Mouse (Mus musculus) limb, embryonic 15.5 days (tissue): ENCODE measurements at regions not wholly inside any gene's neighbourhood (a gene's known extent, or its start where the extent isn't known, plus 50 kb on each side); places are given as distances from the start of the nearest gene placed in this dataset.

Experiments
- ATAC-seq: fragments of 200-750 bp; cut with Nextera tagmentation; 2 replicates; pipeline ENCODE4 v1.8.0; 2017; ENCODE audit warnings: low read depth, moderate TSS enrichment; ENCODE audit not compliant: insufficient number of reproducible peaks, low FRiP score, low TSS enrichment
- H3K27ac ChIP-seq: fragments of 300-500 bp; sonication (generic); 2 replicates; pipeline ENCODE4 v1.5.1; 2015; ENCODE audit warnings: moderate library complexity, mild to moderate bottlenecking, inconsistent platforms
- H3K27me3 ChIP-seq: fragments of 300-500 bp; sonication (generic); 2 replicates; pipeline ENCODE4 v1.6.1; 2015; ENCODE audit warnings: inconsistent platforms
- H3K36me3 ChIP-seq: fragments of 300-500 bp; sonication (generic); 2 replicates; pipeline ENCODE4 v1.6.1; 2015; ENCODE audit warnings: inconsistent platforms
- H3K4me1 ChIP-seq: fragments of 300-500 bp; sonication (generic); 2 replicates; pipeline ENCODE4 v1.6.1; 2015; ENCODE audit warnings: inconsistent platforms
- H3K4me2 ChIP-seq: fragments of 300-500 bp; sonication (generic); 2 replicates; pipeline ENCODE4 v1.6.1; 2015; ENCODE audit warnings: mild to moderate bottlenecking, inconsistent platforms
- H3K4me3 ChIP-seq: fragments of 300-500 bp; sonication (generic); 2 replicates; pipeline ENCODE4 v1.5.1; 2015; ENCODE audit warnings: mild to moderate bottlenecking, inconsistent platforms
- H3K9ac ChIP-seq: fragments of 300-500 bp; sonication (generic); 2 replicates; pipeline ENCODE4 v1.6.1; 2015; ENCODE audit warnings: inconsistent platforms
- H3K9me3 ChIP-seq: fragments of 300-500 bp; sonication (generic); 2 replicates; pipeline ENCODE4 v1.6.1; 2016; ENCODE audit warnings: inconsistent platforms
- WGBS: fragments of 180-500 bp; shearing (Covaris S2); methylation state at CpG from one replicate; pipeline ENCODE4 v1.1.7; 2015; 5-methylcytosine and 5-hydroxymethylcytosine counted together

- H3K27me3 ChIP-seq: no peaks in the 10 kb centered on the region
- no peaks in the 10 kb centered on the region for H3K4me1 ChIP-seq
- no peak for ATAC-seq
- no peak overlapping the region for H3K27ac ChIP-seq
- WGBS: 83% methylated on average over 3 of the region's 3 CpGs
- no peak overlapping the region for H3K4me2 ChIP-seq
- no peak overlapping the region for H3K4me3 ChIP-seq
- no peaks in the 10 kb centered on the region for H3K9me3 ChIP-seq
- no peaks in the 10 kb centered on the region for H3K36me3 ChIP-seq
- H3K9ac ChIP-seq: no peak overlapping the region
Measured at GRCm38 (mm10) chr9:93005182-93005953, 463.3 kb downstream of the Plod2 start.

DNA sequence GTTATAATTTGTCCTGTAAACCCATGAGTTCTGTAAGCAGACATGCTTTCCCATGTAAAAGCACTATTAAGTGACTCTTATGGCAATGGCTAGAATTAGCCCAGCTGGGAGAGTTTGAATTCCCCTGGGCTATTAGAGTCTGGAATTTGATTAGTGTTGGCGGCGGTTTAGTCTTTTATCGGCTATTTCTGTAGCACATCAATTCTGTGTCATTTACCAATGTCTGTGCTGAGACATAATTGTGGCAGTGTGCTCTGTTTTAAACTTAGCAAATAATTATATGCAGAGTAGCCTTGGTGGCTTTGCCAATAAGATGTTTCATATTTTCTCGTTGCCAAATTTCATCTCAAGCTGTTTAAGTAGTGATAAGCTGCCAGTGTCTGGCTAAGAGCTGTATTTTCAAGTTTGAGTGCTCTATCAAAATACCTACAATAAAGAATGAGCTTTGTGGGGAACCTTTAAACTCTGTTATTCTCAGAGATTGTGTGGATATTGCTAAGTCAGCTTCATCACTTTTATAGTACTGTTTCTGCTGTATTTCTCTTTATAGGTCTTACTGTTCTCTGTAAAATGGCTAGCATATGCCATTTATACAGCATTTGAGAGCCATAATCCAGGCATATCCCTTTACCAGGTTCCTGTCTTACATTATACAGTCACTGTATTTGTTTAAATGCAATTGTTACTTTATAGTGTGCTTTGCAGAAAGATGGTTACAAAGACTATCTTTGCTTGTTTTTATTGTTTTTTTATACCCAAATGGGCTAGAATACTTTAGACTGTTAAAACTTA, 466.7 kb downstream of the Plod2 start:
- Histone ChIP-seq H3K4me3 (no peak overlapping the region), H3K27ac (no peak overlapping the region), H3K9ac (no peak overlapping the region), H3K4me1 (no peaks in the 10 kb centered on the region), H3K4me2 (no peak overlapping the region), H3K36me3 (no peaks in the 10 kb centered on the region), H3K27me3 (no peaks in the 10 kb centered on the region), H3K9me3 (no peaks in the 10 kb centered on the region)
- ATAC-seq: no peak
- WGBS: 19% methylated on average over 4 of the region's 4 CpGs

DNA sequence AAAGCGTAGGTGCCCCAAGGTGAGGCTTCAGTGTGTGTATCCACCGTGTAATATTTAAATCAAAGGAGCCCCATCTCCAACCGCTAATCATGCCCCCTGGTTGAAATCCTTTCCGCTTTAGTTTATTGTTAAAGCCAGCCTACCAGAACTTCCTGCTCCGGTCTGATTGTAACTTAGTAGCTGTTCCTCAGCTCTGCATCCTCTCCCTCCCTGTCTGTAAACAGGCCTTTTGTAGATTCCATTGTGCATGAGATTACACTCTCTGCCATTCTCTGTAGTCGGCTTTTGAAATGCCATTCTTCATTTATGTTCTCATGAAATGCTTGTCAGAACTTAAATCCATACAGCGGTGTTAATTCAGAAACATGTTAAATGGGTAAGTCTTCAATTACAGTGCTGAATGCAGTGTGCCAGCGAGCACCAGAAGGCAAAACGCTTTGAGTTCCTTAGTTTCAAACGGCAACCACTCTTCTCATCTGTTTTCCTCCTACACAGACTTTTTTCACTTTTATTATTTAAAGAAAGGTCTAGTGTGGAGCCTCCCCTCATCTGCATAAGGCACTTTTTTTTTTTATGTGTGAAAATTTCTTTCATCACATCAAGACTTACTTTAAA, 502.4 kb downstream of the Plod2 start:
- H3K9ac ChIP-seq: no peak overlapping the region
- H3K4me1 ChIP-seq: no peaks in the 10 kb centered on the region
- H3K27me3 ChIP-seq: no peaks in the 10 kb centered on the region
- H3K36me3 ChIP-seq: no peaks in the 10 kb centered on the region
- no peak overlapping the region for H3K4me3 ChIP-seq
- no peak for ATAC-seq
- 79% methylated on average over 10 of the region's 10 CpGs for WGBS
- no peaks in the 10 kb centered on the region for H3K9me3 ChIP-seq
- H3K4me2 ChIP-seq: no peak overlapping the region
- no peak overlapping the region for H3K27ac ChIP-seq

DNA sequence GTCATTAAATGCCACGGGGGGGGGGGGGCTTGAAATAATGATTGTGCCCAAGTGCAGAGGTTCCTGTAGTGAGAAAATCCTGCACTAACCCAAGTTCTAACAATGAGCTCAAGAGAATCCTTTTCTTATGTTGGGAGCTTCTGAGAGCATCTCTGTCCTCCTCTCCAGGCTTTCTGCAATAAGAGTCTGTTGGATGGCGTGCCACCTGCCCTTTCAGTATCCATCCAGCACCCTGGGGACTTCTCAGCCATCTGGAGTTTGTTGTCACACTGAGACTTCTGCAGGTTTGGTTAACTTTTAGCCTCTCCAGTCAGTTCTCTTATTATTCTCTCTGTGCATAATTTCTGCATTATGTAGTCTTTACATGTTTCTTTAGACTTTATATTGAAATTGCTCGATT, 530.1 kb downstream of the Plod2 start:
- H3K9ac ChIP-seq: no peak overlapping the region
- no peak for ATAC-seq
- 63% methylated on average over 3 of the region's 3 CpGs for WGBS

DNA sequence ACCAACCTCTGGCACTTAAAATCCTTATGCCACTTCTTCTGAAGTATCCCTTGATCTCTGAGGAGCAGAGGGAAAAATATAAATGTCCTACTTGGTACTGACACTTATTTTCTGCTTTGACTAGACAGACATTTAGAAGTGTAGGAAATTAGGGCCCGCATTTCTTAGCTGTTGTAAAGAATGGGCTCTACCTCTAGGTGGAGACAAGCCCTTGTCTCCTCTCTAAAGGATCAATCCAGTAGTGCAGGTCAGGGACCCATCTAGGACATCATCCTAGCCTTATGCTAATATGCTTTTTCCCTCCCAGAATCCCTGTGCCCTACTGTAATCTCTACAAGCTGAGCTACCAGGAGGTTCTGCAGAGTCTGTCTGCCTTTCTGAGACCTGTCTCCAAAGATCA, 541.1 kb downstream of the Plod2 start:
- 92% methylated on average over 1 of the region's 1 CpGs for WGBS
- no peaks in the 10 kb centered on the region for H3K27me3 ChIP-seq
- no peak for ATAC-seq
- no peak overlapping the region for H3K27ac ChIP-seq
- H3K4me1 ChIP-seq: no peaks in the 10 kb centered on the region
- no peak overlapping the region for H3K9ac ChIP-seq
- H3K9me3 ChIP-seq: no peaks in the 10 kb centered on the region
- H3K4me3 ChIP-seq: no peak overlapping the region
- no peak overlapping the region for H3K4me2 ChIP-seq
- no peaks in the 10 kb centered on the region for H3K36me3 ChIP-seq

More for the DNA sequence above, 530.1 kb downstream of the Plod2 start:
- Histone ChIP-seq H3K4me3 (no peak overlapping the region), H3K27ac (no peak overlapping the region), H3K9me3 (no peaks in the 10 kb centered on the region), H3K4me2 (no peak overlapping the region), H3K36me3 (no peaks in the 10 kb centered on the region), H3K27me3 (no peaks in the 10 kb centered on the region), H3K4me1 (no peaks in the 10 kb centered on the region)

GRCm38 (mm10) chr9:93098008-93098581, 556.1 kb downstream of the Plod2 start:
- Histone ChIP-seq H3K4me1 (no peaks in the 10 kb centered on the region), H3K4me3 (no peak overlapping the region), H3K9me3 (no peaks in the 10 kb centered on the region), H3K4me2 (no peak overlapping the region), H3K36me3 (no peaks in the 10 kb centered on the region), H3K27ac (no peak overlapping the region), H3K9ac (no peak overlapping the region), H3K27me3 (no peaks in the 10 kb centered on the region)
- no peak for ATAC-seq
- WGBS: 73% methylated on average over 1 of the region's 1 CpGs

DNA sequence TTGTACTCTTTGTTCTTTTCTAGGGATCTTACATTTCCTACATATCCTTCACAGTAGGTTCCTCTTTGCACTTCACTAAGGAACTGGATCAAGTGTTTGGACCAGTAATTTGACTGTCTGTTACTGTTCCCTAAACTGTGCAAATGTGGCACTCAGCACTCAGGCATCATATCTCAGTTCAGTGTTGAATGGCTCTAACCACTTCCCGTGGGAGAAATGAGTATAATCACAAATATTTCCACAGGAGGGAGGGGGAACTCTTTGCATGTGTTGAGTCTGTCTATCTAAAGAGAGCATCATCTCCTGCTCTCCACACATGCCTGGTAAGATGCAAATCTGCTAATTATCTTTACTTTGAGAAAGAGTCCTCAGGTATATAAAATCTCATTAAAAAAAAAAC, 588.5 kb downstream of the Plod2 start:
- no peaks in the 10 kb centered on the region for H3K27me3 ChIP-seq
- H3K4me2 ChIP-seq: no peak overlapping the region
- H3K4me1 ChIP-seq: no peaks in the 10 kb centered on the region
- H3K9ac ChIP-seq: no peak overlapping the region
- no peak for ATAC-seq
- no peak overlapping the region for H3K27ac ChIP-seq
- H3K4me3 ChIP-seq: no peak overlapping the region
- no peaks in the 10 kb centered on the region for H3K9me3 ChIP-seq
- H3K36me3 ChIP-seq: no peaks in the 10 kb centered on the region
- WGBS: 78% methylated on average over 1 of the region's 1 CpGs

- Histone ChIP-seq H3K4me2 (no peak overlapping the region), H3K9ac (no peak overlapping the region), H3K9me3 (no peaks in the 10 kb centered on the region), H3K4me3 (no peak overlapping the region), H3K4me1 (no peaks in the 10 kb centered on the region), H3K36me3 (no peaks in the 10 kb centered on the region), H3K27me3 (no peaks in the 10 kb centered on the region), H3K27ac (no peak overlapping the region)
- no peak for ATAC-seq
Measured at GRCm38 (mm10) chr9:93131620-93132200, 589.7 kb downstream of the Plod2 start.

- no peaks in the 10 kb centered on the region for H3K27me3 ChIP-seq
- ATAC-seq: no peak
- 90% methylated on average over 1 of the region's 1 CpGs for WGBS
- no peaks in the 10 kb centered on the region for H3K36me3 ChIP-seq
- H3K9me3 ChIP-seq: no peaks in the 10 kb centered on the region
- H3K27ac ChIP-seq: no peak overlapping the region
- no peak overlapping the region for H3K9ac ChIP-seq
- H3K4me3 ChIP-seq: no peak overlapping the region
- no peak overlapping the region for H3K4me2 ChIP-seq
- H3K4me1 ChIP-seq: no peaks in the 10 kb centered on the region
Measured at GRCm38 (mm10) chr9:93136349-93136748, 594.3 kb downstream of the Plod2 start.

GRCm38 (mm10) chr9:93170071-93170470, 628.0 kb downstream of the Plod2 start:
- Histone ChIP-seq H3K27ac (no peak overlapping the region), H3K4me1 (no peaks in the 10 kb centered on the region), H3K4me3 (no peak overlapping the region), H3K27me3 (no peaks in the 10 kb centered on the region), H3K9me3 (no peaks in the 10 kb centered on the region), H3K36me3 (no peaks in the 10 kb centered on the region), H3K9ac (no peak overlapping the region), H3K4me2 (no peak overlapping the region)
- no peak for ATAC-seq

- Histone ChIP-seq H3K27ac (no peak overlapping the region), H3K9me3 (no peaks in the 10 kb centered on the region), H3K4me2 (no peak overlapping the region), H3K27me3 (no peaks in the 10 kb centered on the region), H3K9ac (no peak overlapping the region), H3K4me1 (no peaks in the 10 kb centered on the region), H3K36me3 (no peaks in the 10 kb centered on the region), H3K4me3 (no peak overlapping the region)
- no peak for ATAC-seq
- WGBS: 44% methylated on average over 1 of the region's 1 CpGs
Measured at GRCm38 (mm10) chr9:93186638-93187037, 644.6 kb downstream of the Plod2 start.

GRCm38 (mm10) chr9:93232562-93232961, 690.5 kb downstream of the Plod2 start:
- Histone ChIP-seq H3K4me2 (no peak overlapping the region), H3K4me3 (no peak overlapping the region), H3K9ac (no peak overlapping the region), H3K4me1 (no peaks in the 10 kb centered on the region), H3K27me3 (no peaks in the 10 kb centered on the region), H3K27ac (no peak overlapping the region), H3K36me3 (no peaks in the 10 kb centered on the region), H3K9me3 (no peaks in the 10 kb centered on the region)
- ATAC-seq: no peak
